Mouse (Mus musculus) myocyte (in vitro differentiated cells): ENCODE measurements around the gene Hopx. TPM values are rescaled to one million over a fixed set of nuclear protein-coding genes. Genes with fewer than 3 reads are reported as not detected.

Experiments
- H3K27me3 ChIP-seq: one replicate; pipeline ENCODE4 v1.6.1; 2011; ENCODE audit not compliant: control insufficient read depth, insufficient read depth, insufficient read length
- H3K36me3 ChIP-seq: one replicate; pipeline ENCODE4 v1.6.1; 2011; ENCODE audit not compliant: control insufficient read depth, insufficient read depth
- H3K4me2 ChIP-seq: one replicate; pipeline ENCODE4 v1.6.1; 2011; ENCODE audit warnings: low read depth, control low read depth
- H3K4me3 ChIP-seq: one replicate; pipeline ENCODE4 v1.5.1; 2011; ENCODE audit warnings: mild to moderate bottlenecking, control low read depth, moderate library complexity
- H3K79me2 ChIP-seq: one replicate; pipeline ENCODE4 v1.6.1; 2011; ENCODE audit not compliant: control insufficient read depth, insufficient read depth
- H3ac ChIP-seq: one replicate; pipeline ENCODE4 v1.6.1; 2011; ENCODE audit not compliant: control insufficient read depth, insufficient read length
- CEBPB ChIP-seq: IDR thresholded peaks from 2 replicates; pipeline ENCODE4 v1.6.1; 2011; ENCODE audit warnings: mild to moderate bottlenecking, moderate library complexity; ENCODE audit not compliant: poor library complexity, insufficient read depth, severe bottlenecking
- E2F4 ChIP-seq: IDR thresholded peaks from one replicate; pipeline ENCODE4 v1.6.1; 2011; ENCODE audit warnings: mild to moderate bottlenecking, control low read depth, moderate library complexity; ENCODE audit not compliant: insufficient read depth
- MAX ChIP-seq: IDR thresholded peaks from one replicate; pipeline ENCODE4 v1.6.1; 2011; ENCODE audit warnings: low read depth, mild to moderate bottlenecking, control low read depth
- MYOD1 ChIP-seq, 3 experiments: IDR thresholded peaks; one replicate each; pipeline ENCODE4 v1.6.1; 2011; ENCODE audit warnings: control low read depth in 2 of 3, low read depth in 2 of 3, mild to moderate bottlenecking in 2 of 3, moderate library complexity in 1 of 3; ENCODE audit not compliant: insufficient read length in 2 of 3, control insufficient read depth in 1 of 3
- MYOG ChIP-seq, 3 experiments: IDR thresholded peaks; one replicate each; pipeline ENCODE4 v1.6.1; 2011; ENCODE audit warnings: control low read depth in 2 of 3, low read depth in 2 of 3, mild to moderate bottlenecking in 2 of 3; ENCODE audit not compliant: insufficient read length in 2 of 3, control insufficient read depth in 1 of 3, insufficient read depth in 1 of 3
- POLR2A ChIP-seq: IDR thresholded peaks from one replicate; pipeline ENCODE4 v1.6.1; 2011; ENCODE audit warnings: low read depth, mild to moderate bottlenecking, control low read depth, moderate library complexity; ENCODE audit not compliant: insufficient read length
- POLR2AphosphoS2 ChIP-seq: IDR thresholded peaks from one replicate; pipeline ENCODE4 v1.6.1; 2011; ENCODE audit warnings: low read depth, control low read depth; ENCODE audit not compliant: insufficient read length
- REST ChIP-seq: IDR thresholded peaks from one replicate; pipeline ENCODE4 v1.6.1; 2011; ENCODE audit warnings: mild to moderate bottlenecking, control low read depth, moderate library complexity; ENCODE audit not compliant: insufficient read depth, insufficient read length
- SRF ChIP-seq: IDR thresholded peaks from one replicate; pipeline ENCODE4 v1.6.1; 2011; ENCODE audit warnings: low read depth; ENCODE audit not compliant: control insufficient read depth, insufficient read length
- TCF12 ChIP-seq: IDR thresholded peaks from one replicate; pipeline ENCODE4 v1.6.1; 2011; ENCODE audit warnings: mild to moderate bottlenecking, control low read depth; ENCODE audit not compliant: poor library complexity, insufficient read depth, severe bottlenecking
- TCF3 ChIP-seq: IDR thresholded peaks from one replicate; pipeline ENCODE4 v1.6.1; 2011; ENCODE audit warnings: low read depth, control low read depth; ENCODE audit not compliant: insufficient read length
- USF1 ChIP-seq: IDR thresholded peaks from one replicate; pipeline ENCODE4 v1.6.1; 2011; ENCODE audit warnings: low read depth, mild to moderate bottlenecking, control low read depth, moderate library complexity
- polyA plus RNA-seq: library from polyadenylated mRNA; unstranded; fragments of >200 nt; fragmentation: generic; extraction: Trizol; gene quantifications from one replicate; pipeline ENCODE4 v1.2.1, GENCODE M21; 2012; ENCODE audit warnings: missing spikeins

Hopx gene
- polyA plus RNA-seq, 1 experiment: 0.68 TPM

GRCm38 (mm10) chr5:77132457-77133135, 17.7 kb upstream of the Hopx start:
- TF ChIP-seq USF1 (no peak), SRF (no peak), MAX (no peak), REST (no peak), E2F4 (no peak)
- Histone ChIP-seq H3K4me3 (no peak overlapping the region), H3K36me3 (no peaks in the 10 kb centered on the region)

GRCm38 (mm10) chr5:77131879-77132278, 17.0 kb upstream of the Hopx start:
- Histone ChIP-seq H3K79me2 (no peaks in the 10 kb centered on the region), H3ac (no peak overlapping the region), H3K27me3 (no peaks in the 10 kb centered on the region), H3K4me3 (no peak overlapping the region), H3K36me3 (no peaks in the 10 kb centered on the region), H3K4me2 (no peak overlapping the region)
- TF ChIP-seq E2F4 (no peak), TCF3 (no peak), MAX (no peak), REST (no peak), TCF12 (no peak), SRF (no peak), CEBPB (no peak), MYOG (IDR thresholded peaks at IDR 0.05; ENCODE audit: control insufficient read depth in 1 of 3, insufficient read depth in 1 of 3, insufficient read length in 2 of 3, low read depth in 2 of 3) (no peak), POLR2AphosphoS2 (no peak), POLR2A (no peak), MYOD1 (IDR thresholded peaks at IDR 0.05; ENCODE audit: control insufficient read depth in 1 of 3, insufficient read length in 2 of 3, low read depth in 2 of 3) (no peak), USF1 (no peak)

More at GRCm38 (mm10) chr5:77132457-77133135, 17.7 kb upstream of the Hopx start:
- no peaks in the 10 kb centered on the region for H3K27me3 ChIP-seq
- H3ac ChIP-seq: no peak overlapping the region
- no peaks in the 10 kb centered on the region for H3K79me2 ChIP-seq
- H3K4me2 ChIP-seq: no peak overlapping the region

GRCm38 (mm10) chr5:77130310-77131020, 15.5 kb upstream of the Hopx start:
- H3K27me3 ChIP-seq: no peaks in the 10 kb centered on the region
- no peak overlapping the region for H3K4me2 ChIP-seq
- no peaks in the 10 kb centered on the region for H3K36me3 ChIP-seq
- no peaks in the 10 kb centered on the region for H3K79me2 ChIP-seq
- H3K4me3 ChIP-seq: no peak overlapping the region
- no peak overlapping the region for H3ac ChIP-seq
- TF ChIP-seq SRF: no peak
- no peak for TF ChIP-seq TCF3

GRCm38 (mm10) chr5:77129907-77130306, 15.0 kb upstream of the Hopx start:
- Histone ChIP-seq H3K4me3 (no peak overlapping the region), H3K79me2 (no peaks in the 10 kb centered on the region), H3K4me2 (no peak overlapping the region), H3K27me3 (no peaks in the 10 kb centered on the region), H3K36me3 (no peaks in the 10 kb centered on the region), H3ac (no peak overlapping the region)
- TF ChIP-seq MYOD1 (IDR thresholded peaks at IDR 0.05; ENCODE audit: control insufficient read depth in 1 of 3, insufficient read length in 2 of 3, low read depth in 2 of 3) (no peak), REST (no peak), TCF12 (no peak), POLR2A (no peak), MAX (no peak), MYOG (IDR thresholded peaks at IDR 0.05; ENCODE audit: control insufficient read depth in 1 of 3, insufficient read depth in 1 of 3, insufficient read length in 2 of 3, low read depth in 2 of 3) (no peak), USF1 (no peak), SRF (no peak), POLR2AphosphoS2 (no peak), CEBPB (no peak), TCF3 (no peak), E2F4 (no peak)

GRCm38 (mm10) chr5:77128854-77129253, 13.9 kb upstream of the Hopx start:
- Histone ChIP-seq H3K36me3 (no peaks in the 10 kb centered on the region), H3K4me3 (no peak overlapping the region), H3K4me2 (no peak overlapping the region), H3K79me2 (no peaks in the 10 kb centered on the region), H3ac (no peak overlapping the region), H3K27me3 (no peaks in the 10 kb centered on the region)
- TF ChIP-seq MYOD1 (IDR thresholded peaks at IDR 0.05; ENCODE audit: control insufficient read depth in 1 of 3, insufficient read length in 2 of 3, low read depth in 2 of 3) (no peak), CEBPB (no peak), E2F4 (no peak), POLR2A (no peak), USF1 (no peak), SRF (no peak), MAX (no peak), MYOG (IDR thresholded peaks at IDR 0.05; ENCODE audit: control insufficient read depth in 1 of 3, insufficient read depth in 1 of 3, insufficient read length in 2 of 3, low read depth in 2 of 3) (no peak), TCF12 (no peak), POLR2AphosphoS2 (no peak), TCF3 (no peak), REST (no peak)
